ENCODE assay signal across 11 mouse cellular contexts in genomic region chr12:104560934-104561565, GRCm38 (mm10).
DNase-seq lines count a peak whose midpoint lies in the region; ATAC-seq and TF ChIP-seq lines count a peak whose summit lies in the region.
"Had no signal": no experiment of that assay in that cellular context is flagged by ENCODE, and none has a peak within 500 bp of the region (broad histone marks: within the 10 kb centered on the region; RNA-seq: fewer than 3 reads in every experiment).

No protein-coding gene starts in this region.

- TF ChIP-seq EP300 in liver, postnatal 0 days (IDR thresholded peaks at IDR 0.05; ENCODE audit: low read depth), result no peak

- no peaks in the 10 kb centered on the region for H3K27me3 ChIP-seq in liver, adult 2 months (ENCODE audit: control insufficient read depth, insufficient read depth, low read length)
- no peaks in the 10 kb centered on the region for H3K27me3 ChIP-seq in liver, postnatal 0 days (ENCODE audit: insufficient read depth, low read length)
- 0 out of 2 replicates have a peak, but pooled peaks cover 7% of the 10 kb centered on the region for H3K27me3 ChIP-seq in heart, embryonic 15.5 days
- H3K27me3 ChIP-seq: liver, embryonic 12.5 days had no signal

- no peak overlapping the region for H3K4me3 ChIP-seq in liver, adult 2 months (ENCODE audit: insufficient read depth, low read depth, low read length)
- H3K4me3 ChIP-seq in liver, postnatal 0 days (ENCODE audit: low read depth, low read length), result no peak overlapping the region
- no peak overlapping the region for H3K4me3 ChIP-seq in heart, embryonic 15.5 days
- H3K4me3 ChIP-seq: liver, embryonic 12.5 days had no signal

- TF ChIP-seq POLR2A in liver, adult 2 months (IDR thresholded peaks at IDR 0.05; ENCODE audit: extremely low read depth, insufficient read depth, low read length), result no peak

- no peak overlapping the region for H3K27ac ChIP-seq in liver, adult 2 months (replicated peaks; ENCODE audit: insufficient read depth, low read depth, low read length)
- H3K27ac ChIP-seq in liver, postnatal 0 days (ENCODE audit: low read depth), result no peak overlapping the region
- H3K27ac ChIP-seq in heart, embryonic 15.5 days, result no peak overlapping the region
- H3K27ac ChIP-seq: liver, embryonic 12.5 days had no signal

- 77% methylated on average over 14 of the region's 14 CpGs for WGBS in liver, adult 2 months
- 68% methylated on average over 14 of the region's 14 CpGs for WGBS in liver, postnatal 0 days (ENCODE audit: insufficient replicate concordance)
- WGBS in heart, embryonic 15.5 days, result 43% methylated on average over 14 of the region's 14 CpGs

- no peaks in the 10 kb centered on the region for H3K36me3 ChIP-seq in liver, adult 2 months (ENCODE audit: control insufficient read depth, insufficient read depth, low read length)
- no peaks in the 10 kb centered on the region for H3K36me3 ChIP-seq in liver, postnatal 0 days (replicated peaks; ENCODE audit: insufficient read depth, low read length)
- no peaks in the 10 kb centered on the region for H3K36me3 ChIP-seq in heart, embryonic 15.5 days
- H3K36me3 ChIP-seq: liver, embryonic 12.5 days had no signal

- H3K9me3 ChIP-seq in liver, postnatal 0 days (ENCODE audit: low read length), result no peaks in the 10 kb centered on the region
- H3K9me3 ChIP-seq in heart, embryonic 15.5 days (replicated peaks), result no peaks in the 10 kb centered on the region
- H3K9me3 ChIP-seq: liver, embryonic 12.5 days had no signal

- no peak overlapping the region for H3K4me2 ChIP-seq in liver, postnatal 0 days (ENCODE audit: low read depth, low read length)
- 0 out of 2 replicates have a peak overlapping the region, but pooled peaks have one; percentile 11 for H3K4me2 ChIP-seq in heart, embryonic 15.5 days
- H3K4me2 ChIP-seq: liver, embryonic 12.5 days had no signal

- DNase-seq in adrenal gland, postnatal 14 days, result peak; percentile 45
- no peak for DNase-seq in adrenal gland, adult 18-20 months (ENCODE audit: low spot score in 2 of 2)
- DNase-seq in liver, adult 2 months (ENCODE audit: extremely low read depth, low read depth, low spot score), result peak; percentile 4
- DNase-seq in liver, postnatal 0 days, result no peak
- DNase-seq in retina, embryonic 14.5 days (ENCODE audit: low spot score), result peak; percentile 31
- no peak for DNase-seq in cerebellum, adult 18-20 months
- DNase-seq: cerebellum, postnatal 36 days; lung, postnatal 4 days had no signal

- H3K9ac ChIP-seq in liver, adult 2 months (ENCODE audit: low read depth, low read length), result no peak overlapping the region
- H3K9ac ChIP-seq in liver, postnatal 0 days (replicated peaks), result no peak overlapping the region
- H3K9ac ChIP-seq in heart, embryonic 15.5 days, result no peak overlapping the region
- H3K9ac ChIP-seq: liver, embryonic 12.5 days had no signal

- H3K4me1 ChIP-seq in liver, adult 2 months (ENCODE audit: control insufficient read depth, insufficient read depth, low read length), result no peaks in the 10 kb centered on the region
- no peaks in the 10 kb centered on the region for H3K4me1 ChIP-seq in liver, postnatal 0 days (ENCODE audit: insufficient read depth)
- H3K4me1 ChIP-seq in heart, embryonic 15.5 days (replicated peaks), result 0 out of 2 replicates have a peak, but pooled peaks cover 9% of the 10 kb centered on the region
- H3K4me1 ChIP-seq: liver, embryonic 12.5 days had no signal

- TF ChIP-seq CTCF in liver, adult 2 months (IDR thresholded peaks at IDR 0.05; ENCODE audit: low read depth, low read length), result no peak
- no peak for TF ChIP-seq CTCF in liver, postnatal 0 days (IDR thresholded peaks at IDR 0.05; ENCODE audit: low read depth)

- ATAC-seq in liver, postnatal 0 days, result no peak
- ATAC-seq in heart, embryonic 15.5 days (replicated peaks; ENCODE audit: insufficient number of reproducible peaks, insufficient read depth, low FRiP score, low read depth), result no peak
- no peak for ATAC-seq in activated CD4-positive, CD25-positive, alpha-beta regulatory T cell, adult 4 months
- ATAC-seq: liver, embryonic 12.5 days had no signal

- H3K79me2 ChIP-seq in liver, adult 2 months (ENCODE audit: control insufficient read depth, insufficient read depth, low read length), result no peaks in the 10 kb centered on the region

Comparison
In these comparisons a context has a peak if more than half of its experiments do, and no peak if none do; other contexts are left out.
1. DNase-seq: peak in adrenal gland, postnatal 14 days (single experiment), liver, adult 2 months (single experiment) and retina, embryonic 14.5 days (single experiment); none in adrenal gland, adult 18-20 months (0 of 2), liver, postnatal 0 days (single experiment) and cerebellum, adult 18-20 months (0 of 2).